In the genomic region with DNA sequence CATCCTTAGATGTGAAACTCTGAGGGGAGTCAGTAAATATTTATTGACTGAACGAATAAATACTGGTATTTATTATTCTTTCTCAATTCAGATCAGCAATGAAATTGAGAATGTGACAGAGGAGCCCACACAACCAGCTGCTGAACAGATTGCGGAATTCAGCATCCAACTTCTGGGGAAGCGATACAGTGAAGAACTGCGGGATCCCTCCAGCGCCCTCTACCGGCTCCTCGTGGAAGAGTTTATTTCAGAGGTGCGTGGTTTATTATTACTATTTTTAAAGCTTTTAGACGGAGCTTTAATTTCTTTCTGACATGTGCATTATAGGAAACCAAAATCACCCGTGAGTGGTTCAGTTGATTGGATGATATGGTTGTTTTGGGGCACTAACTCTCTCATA, we compare ENCODE assay signal across 9 mouse cellular contexts. TPM values are rescaled to one million over a fixed set of nuclear protein-coding genes. Genes with fewer than 3 reads are reported as not detected.
DNase-seq lines count a peak whose midpoint lies in the region; TF ChIP-seq lines count a peak whose summit lies in the region.
"Had no signal": no experiment of that assay in that cellular context is flagged by ENCODE, and none has a peak within 500 bp of the region (broad histone marks: within the 10 kb centered on the region; RNA-seq: fewer than 3 reads in every experiment).

No protein-coding gene starts in this region.

- 55% methylated on average over 10 of the region's 10 CpGs for WGBS in limb, embryonic 10.5 days

- TF ChIP-seq POLR2A in brain, embryonic 14.5 days (IDR thresholded peaks at IDR 0.05; ENCODE audit: borderline replicate concordance, extremely low read depth, insufficient read depth, insufficient read length, poor library complexity, severe bottlenecking): no peak

- H3K36me3 ChIP-seq in limb, embryonic 10.5 days: no peaks in the 10 kb centered on the region
- H3K36me3 ChIP-seq: liver, embryonic 15.5 days had no signal

- no peaks in the 10 kb centered on the region for H3K9me3 ChIP-seq in limb, embryonic 10.5 days (replicated peaks)
- H3K9me3 ChIP-seq: liver, embryonic 15.5 days had no signal

- DNase-seq in adrenal gland, postnatal 14 days: peak; percentile 27
- no peak for DNase-seq in adrenal gland, adult 2 months
- DNase-seq in left cerebral cortex, adult 2 months (ENCODE audit: extremely low spot score in 1 of 2, low spot score in 2 of 2): peak in 1 of 2 experiments; percentile 28
- no peak for DNase-seq in left cerebral cortex, postnatal 36 days (ENCODE audit: low spot score in 2 of 2)
- peak; percentile 9 for DNase-seq in brain, embryonic 14.5 days (ENCODE audit: low read depth)
- peak; percentile 39 for DNase-seq in limb, embryonic 10.5 days (ENCODE audit: low spot score)
- peak; percentile 52 for DNase-seq in testis, postnatal 10 days (ENCODE audit: low spot score)
- no peak for DNase-seq in urinary bladder, postnatal 10 days (ENCODE audit: low spot score)

- no peaks in the 10 kb centered on the region for H3K27me3 ChIP-seq in limb, embryonic 10.5 days (ENCODE audit: low read depth, poor library complexity, severe bottlenecking)
- H3K27me3 ChIP-seq: liver, embryonic 15.5 days had no signal

- H3K4me1 ChIP-seq in limb, embryonic 10.5 days: no peaks in the 10 kb centered on the region
- H3K4me1 ChIP-seq: liver, embryonic 15.5 days had no signal

- no peak overlapping the region for H3K4me3 ChIP-seq in left cerebral cortex, adult 2 months
- no peak overlapping the region for H3K4me3 ChIP-seq in limb, embryonic 10.5 days
- H3K4me3 ChIP-seq: liver, embryonic 15.5 days had no signal

- no peak overlapping the region for H3K27ac ChIP-seq in left cerebral cortex, adult 2 months
- H3K27ac ChIP-seq in limb, embryonic 10.5 days: no peak overlapping the region
- H3K27ac ChIP-seq: liver, embryonic 15.5 days had no signal

- TF ChIP-seq CTCF in left cerebral cortex, adult 2 months (IDR thresholded peaks at IDR 0.05): peak; percentile 53
- TF ChIP-seq CTCF in brain, embryonic 14.5 days (IDR thresholded peaks at IDR 0.05; ENCODE audit: borderline replicate concordance, extremely low read depth, insufficient read depth, insufficient read length): peak; percentile 48

- intact Hi-C loops in left cerebral cortex, adult 2 months (cut with DNase I): no loop called here
- intact Hi-C loops in left cerebral cortex, postnatal 36 days (cut with DNase I): no loop called here

RNA-seq across cellular contexts. Expression of a gene that starts 27.2 kb away (rescaled TPM):
- total RNA-seq in adrenal gland, postnatal 14 days (2021): 0.37 and 0.41 TPM in 2 replicates
- 1 to 10 TPM in 1 of 2 experiments, under 1 TPM in 1; 0.38 to 1.0 TPM for total RNA-seq in adrenal gland, adult 2 months (2021)
- polyA plus RNA-seq in adrenal gland, adult 2 months (2012; rRNA removed): 0.02 and 0.04 TPM in 2 replicates
- total RNA-seq in left cerebral cortex, adult 2 months (2021): 1 to 10 TPM in 1 of 2 experiments, under 1 TPM in 1; 0.93 to 1.1 TPM
- 1 to 10 TPM in 1 of 2 experiments, under 1 TPM in 1; 0.62 to 1.0 TPM for total RNA-seq in left cerebral cortex, postnatal 36 days (2021)
- 0.90 and 1.2 TPM in 2 replicates for polyA plus RNA-seq in brain, embryonic 14.5 days (2012; rRNA removed)
- 0.03 and 0.05 TPM in 2 replicates for polyA plus RNA-seq in limb, embryonic 10.5 days (2016; fragmentation: Nextera tagmentation; extraction: Ambion mirVana)

Comparison
In these comparisons a context has a peak if more than half of its experiments do, and no peak if none do; other contexts are left out.
1. DNase-seq: peak in adrenal gland, postnatal 14 days (single experiment), brain, embryonic 14.5 days (single experiment), limb, embryonic 10.5 days (single experiment) and testis, postnatal 10 days (single experiment); none in adrenal gland, adult 2 months (single experiment), left cerebral cortex, postnatal 36 days (0 of 2) and urinary bladder, postnatal 10 days (single experiment).